Mouse (Mus musculus): Measurements from ENCODE around the gene Taar7a.

GRCm38 (mm10) chr10:23986419-23986818 lies 6.9 kb downstream of the Taar7a start:
- TF ChIP-seq CTCF (IDR thresholded peaks at IDR 0.05; ENCODE audit: borderline replicate concordance, extremely low read depth, insufficient read depth, insufficient read length), result no peak
- TF ChIP-seq POLR2A (IDR thresholded peaks at IDR 0.05; ENCODE audit: borderline replicate concordance, extremely low read depth, insufficient read depth, insufficient read length, poor library complexity, severe bottlenecking), result no peak
